Comparison of ENCODE assay signal across 19 mouse cellular contexts in genomic region chr12:84304101-84304500, GRCm38 (mm10).
"Had no signal": no experiment of that assay in that cellular context is flagged by ENCODE, and none has a peak within 500 bp of the region (broad histone marks: within the 10 kb centered on the region; RNA-seq: fewer than 3 reads in every experiment).

No protein-coding gene starts in this region.

- H3K9ac ChIP-seq: kidney, embryonic 15.5 days; limb, embryonic 12.5 days; limb, embryonic 15.5 days; liver, embryonic 15.5 days; lung, embryonic 14.5 days; midbrain, embryonic 13.5 days; neural tube, embryonic 13.5 days had no signal

- DNase-seq: kidney, adult 11 months; kidney, adult 8-10 months; kidney, postnatal 10 days; kidney, postnatal 4 days; left cerebral cortex, postnatal 4 days; lung, embryonic 14.5 days; retina, postnatal 1 day; thymus, postnatal 25 days had no signal

- H3K4me3 ChIP-seq: kidney, embryonic 15.5 days; limb, embryonic 12.5 days; limb, embryonic 15.5 days; liver, embryonic 15.5 days; megakaryocyte, embryonic 14.5 days; midbrain, embryonic 10.5 days; midbrain, embryonic 13.5 days; myocyte; neural tube, embryonic 13.5 days had no signal

- ATAC-seq: lung, postnatal 0 days; midbrain, embryonic 13.5 days; midbrain, embryonic 16.5 days had no signal

- H3K27me3 ChIP-seq: kidney, embryonic 15.5 days; limb, embryonic 12.5 days; limb, embryonic 15.5 days; liver, embryonic 15.5 days; megakaryocyte, embryonic 14.5 days; midbrain, embryonic 13.5 days; neural tube, embryonic 13.5 days had no signal

- H3K9me3 ChIP-seq: kidney, embryonic 15.5 days; limb, embryonic 12.5 days; limb, embryonic 15.5 days; liver, embryonic 15.5 days; megakaryocyte, embryonic 14.5 days; midbrain, embryonic 10.5 days; midbrain, embryonic 13.5 days; neural tube, embryonic 13.5 days had no signal

- H3K27ac ChIP-seq: kidney, embryonic 15.5 days; limb, embryonic 12.5 days; limb, embryonic 15.5 days; liver, embryonic 15.5 days; midbrain, embryonic 10.5 days; midbrain, embryonic 13.5 days; neural tube, embryonic 13.5 days had no signal

- H3K4me1 ChIP-seq: kidney, embryonic 15.5 days; limb, embryonic 12.5 days; limb, embryonic 15.5 days; midbrain, embryonic 10.5 days; midbrain, embryonic 13.5 days; neural tube, embryonic 13.5 days had no signal

- H3K4me2 ChIP-seq: kidney, embryonic 15.5 days; limb, embryonic 12.5 days; limb, embryonic 15.5 days; liver, embryonic 15.5 days; lung, embryonic 14.5 days; midbrain, embryonic 13.5 days; neural tube, embryonic 13.5 days had no signal
